Mouse (Mus musculus): ENCODE data around the gene Kcnip1.

GRCm38 (mm10) chr11:33992938-33993337 lies at the start of gene Kcnip1:
- no peak for TF ChIP-seq POLR2A (IDR thresholded peaks at IDR 0.05; ENCODE audit: low read depth, low read length)
- no peak for TF ChIP-seq CTCF (IDR thresholded peaks at IDR 0.05; ENCODE audit: extremely low read depth, insufficient read depth, insufficient read length, insufficient replicate concordance)
